Mouse (Mus musculus) cerebellum, adult 18-20 months (tissue): ENCODE data around the gene Gm42906.
A peak's percentile ranks its signal among the peaks of the same experiment; 100 is the strongest.

Experiments used
- DNase-seq, 2 experiments: peaks; one replicate each; pipeline ENCODE4 v3.0.0; 2021

Gene Gm42906

GRCm38 (mm10) chr5:151231411-151231810 is 196.6 kb downstream of the Gm42906 start:
- peak; percentile 6 to 7 for DNase-seq

GRCm38 (mm10) chr5:151230427-151230826 is 197.5 kb downstream of the Gm42906 start:
- DNase-seq: no peak

- DNase-seq: no peak
These were observed 199.5 kb downstream of the Gm42906 start for GRCm38 (mm10) chr5:151228367-151229005.

GRCm38 (mm10) chr5:151223696-151224366 is 204.1 kb downstream of the Gm42906 start:
- no peak for DNase-seq

GRCm38 (mm10) chr5:151222791-151223190 is 205.2 kb downstream of the Gm42906 start:
- no peak for DNase-seq

- no peak for DNase-seq
These were observed 209.3 kb downstream of the Gm42906 start for GRCm38 (mm10) chr5:151218689-151219115.

- no peak for DNase-seq
These were observed 214.9 kb downstream of the Gm42906 start for GRCm38 (mm10) chr5:151213097-151213496.

GRCm38 (mm10) chr5:151210869-151211268 is 217.1 kb downstream of the Gm42906 start:
- DNase-seq: no peak

GRCm38 (mm10) chr5:151210060-151210459 is 217.9 kb downstream of the Gm42906 start:
- DNase-seq: no peak

- no peak for DNase-seq
These were observed 222.9 kb downstream of the Gm42906 start for GRCm38 (mm10) chr5:151205017-151205416.

- no peak for DNase-seq
These were observed 225.0 kb downstream of the Gm42906 start for GRCm38 (mm10) chr5:151202925-151203324.

GRCm38 (mm10) chr5:151201220-151201619 is 226.7 kb downstream of the Gm42906 start:
- DNase-seq: no peak

GRCm38 (mm10) chr5:151199235-151199634 is 228.7 kb downstream of the Gm42906 start:
- no peak for DNase-seq

GRCm38 (mm10) chr5:151196603-151197272 is 231.2 kb downstream of the Gm42906 start:
- no peak for DNase-seq

GRCm38 (mm10) chr5:151193885-151194520 is 234.0 kb downstream of the Gm42906 start:
- no peak for DNase-seq

- no peak for DNase-seq
These were observed 235.7 kb downstream of the Gm42906 start for GRCm38 (mm10) chr5:151192266-151192665.

- no peak for DNase-seq
These were observed 237.2 kb downstream of the Gm42906 start for GRCm38 (mm10) chr5:151190764-151191163.

GRCm38 (mm10) chr5:151189789-151190378 is 238.1 kb downstream of the Gm42906 start:
- peak; percentile 6 to 7 for DNase-seq

GRCm38 (mm10) chr5:151189321-151189720 is 238.6 kb downstream of the Gm42906 start:
- no peak for DNase-seq

- DNase-seq: no peak
These were observed 239.3 kb downstream of the Gm42906 start for GRCm38 (mm10) chr5:151188659-151189058.

- no peak for DNase-seq
These were observed 240.6 kb downstream of the Gm42906 start for GRCm38 (mm10) chr5:151187336-151187735.

GRCm38 (mm10) chr5:151185286-151185856 is 242.6 kb downstream of the Gm42906 start:
- DNase-seq: no peak
